Mouse (Mus musculus) T-helper 1 cell (primary cell): ENCODE results near the gene Brd3.

Experiments
- in situ Hi-C: fragments of 300-600 bp; cut with MboI, MseI; formaldehyde crosslinking; loops from one replicate; pipeline ENCODE4 v1.15.1; 2025; ENCODE audit warnings: high pct_unique_total_duplicates

Brd3 gene

GRCm38 (mm10) chr2:27405094-27405884 is 102.2 kb downstream of the Brd3 start:
- in situ Hi-C loops, result no loop called here

GRCm38 (mm10) chr2:27404375-27405093 is 102.9 kb downstream of the Brd3 start:
- in situ Hi-C loops, result no loop called here

GRCm38 (mm10) chr2:27401544-27401943 is 105.9 kb downstream of the Brd3 start:
- in situ Hi-C loops, result no loop called here

GRCm38 (mm10) chr2:27400083-27400482 is 107.4 kb downstream of the Brd3 start:
- in situ Hi-C loops, result no loop called here

GRCm38 (mm10) chr2:27396656-27397440 is 110.6 kb downstream of the Brd3 start:
- in situ Hi-C loops, result no loop called here
